8 mouse cellular contexts compared by ENCODE assay signal in genomic region chr9:106202819-106203636, GRCm38 (mm10). TPM values are rescaled to one million over a fixed set of nuclear protein-coding genes. Genes with fewer than 3 reads are reported as not detected.
DNase-seq lines count a peak whose midpoint lies in the region; ATAC-seq lines count a peak whose summit lies in the region.

TSS of gene Twf2 (plus strand) at chr9:106203108.

- peak within 1 kb of the TSS; percentile 81 for H3K27ac ChIP-seq in hindbrain, embryonic 16.5 days (ENCODE audit: low read depth, low read length)
- H3K27ac ChIP-seq in macrophage: peak within 1 kb of the TSS; percentile 81

- no peaks in the 10 kb centered on the region for H3K9me3 ChIP-seq in hindbrain, embryonic 16.5 days (ENCODE audit: control insufficient read depth, low read length)

- H3K9ac ChIP-seq in hindbrain, embryonic 16.5 days (ENCODE audit: low read depth, low read length): peak within 1 kb of the TSS; percentile 79

- ATAC-seq in hindbrain, embryonic 16.5 days: peak; percentile 88

- WGBS in hindbrain, embryonic 16.5 days: under 1% methylated on average over 61 of the region's 61 CpGs
- under 1% methylated on average over 58 of the region's 61 CpGs for WGBS in macrophage (ENCODE audit: missing documents)

- H3K79me2 ChIP-seq in macrophage (ENCODE audit: inconsistent target): peaks cover 50% of the 10 kb centered on the region

- DNase-seq in T-cell, adult 2 months (ENCODE audit: low spot score): peak; percentile 92
- DNase-seq in cerebellum, postnatal 36 days: peak; percentile 87 to 88
- DNase-seq in gastrocnemius, adult 18-20 months (ENCODE audit: low spot score): peak; percentile 90
- peak; percentile 81 to 91 for DNase-seq in left cerebral cortex, adult 18-20 months (ENCODE audit: low spot score in 2 of 2)
- DNase-seq in right cerebral cortex, adult 18-20 months: peak; percentile 91
- peak; percentile 57 for DNase-seq in urinary bladder, postnatal 10 days (ENCODE audit: low spot score)

- no peaks in the 10 kb centered on the region for H3K36me3 ChIP-seq in hindbrain, embryonic 16.5 days (ENCODE audit: control insufficient read depth, insufficient read depth, low read length)
- peaks cover 11% of the 10 kb centered on the region for H3K36me3 ChIP-seq in macrophage (ENCODE audit: inconsistent target)

- H3K4me1 ChIP-seq in hindbrain, embryonic 16.5 days (ENCODE audit: control insufficient read depth, insufficient read depth, low read depth, low read length): peaks cover 29% of the 10 kb centered on the region

- H3K4me3 ChIP-seq in hindbrain, embryonic 16.5 days (ENCODE audit: low read length): peak within 1 kb of the TSS; percentile 72
- peak within 1 kb of the TSS; percentile 87 for H3K4me3 ChIP-seq in macrophage (ENCODE audit: inconsistent target)

- peak within 1 kb of the TSS; percentile 62 for H3K4me2 ChIP-seq in hindbrain, embryonic 16.5 days (ENCODE audit: low read length)

- no peaks in the 10 kb centered on the region for H3K27me3 ChIP-seq in hindbrain, embryonic 16.5 days (replicated peaks; ENCODE audit: control insufficient read depth, insufficient read depth, low read length)

RNA-seq across cellular contexts. Expression of gene Twf2, which starts in this region (rescaled TPM):
- 100 to 1,000 TPM; 204 to 208 TPM for total RNA-seq in gastrocnemius, adult 18-20 months (2021)
- polyA plus RNA-seq in hindbrain, embryonic 16.5 days (2015; fragmentation: Nextera tagmentation; extraction: Ambion mirVana): 49.9 and 50.3 TPM in 2 replicates
- total RNA-seq in left cerebral cortex, adult 18-20 months (2021): 10 to 100 TPM; 50.9 to 60.8 TPM
- total RNA-seq in macrophage (2018; cell fraction: chromatin; rRNA removed): 10 to 100 TPM in 21 of 26 experiments, 1 to 10 TPM in 5; 4.4 to 82.2 (median 27.6) TPM
- 100 to 1,000 TPM in 6 of 26 experiments, 10 to 100 TPM in 20; 38.6 to 130 (median 74.2) TPM for total RNA-seq in macrophage (2018; cell fraction: cytosol; rRNA removed)
- 10 to 100 TPM; 12.8 to 76.0 (median 32.1) TPM for total RNA-seq in macrophage (2018; cell fraction: nucleus; rRNA removed)
- polyA plus RNA-seq in macrophage (2018): 37.5 to 79.0 TPM (median 76.6 TPM) in 3 replicates

Comparison
In these comparisons a context has a peak if more than half of its experiments do, and no peak if none do; other contexts are left out.
1. Peak in every context shown above with its lines: DNase-seq, ATAC-seq, H3K4me3 ChIP-seq and H3K27ac ChIP-seq.